Mouse (Mus musculus): Measurements from ENCODE around the gene Kcnt1.
"Not testable (repeated sequence)": the region's sequence is repeated elsewhere in the genome, so short reads cannot be mapped to it uniquely, and the experiment has no call there.

Gene Kcnt1

DNA sequence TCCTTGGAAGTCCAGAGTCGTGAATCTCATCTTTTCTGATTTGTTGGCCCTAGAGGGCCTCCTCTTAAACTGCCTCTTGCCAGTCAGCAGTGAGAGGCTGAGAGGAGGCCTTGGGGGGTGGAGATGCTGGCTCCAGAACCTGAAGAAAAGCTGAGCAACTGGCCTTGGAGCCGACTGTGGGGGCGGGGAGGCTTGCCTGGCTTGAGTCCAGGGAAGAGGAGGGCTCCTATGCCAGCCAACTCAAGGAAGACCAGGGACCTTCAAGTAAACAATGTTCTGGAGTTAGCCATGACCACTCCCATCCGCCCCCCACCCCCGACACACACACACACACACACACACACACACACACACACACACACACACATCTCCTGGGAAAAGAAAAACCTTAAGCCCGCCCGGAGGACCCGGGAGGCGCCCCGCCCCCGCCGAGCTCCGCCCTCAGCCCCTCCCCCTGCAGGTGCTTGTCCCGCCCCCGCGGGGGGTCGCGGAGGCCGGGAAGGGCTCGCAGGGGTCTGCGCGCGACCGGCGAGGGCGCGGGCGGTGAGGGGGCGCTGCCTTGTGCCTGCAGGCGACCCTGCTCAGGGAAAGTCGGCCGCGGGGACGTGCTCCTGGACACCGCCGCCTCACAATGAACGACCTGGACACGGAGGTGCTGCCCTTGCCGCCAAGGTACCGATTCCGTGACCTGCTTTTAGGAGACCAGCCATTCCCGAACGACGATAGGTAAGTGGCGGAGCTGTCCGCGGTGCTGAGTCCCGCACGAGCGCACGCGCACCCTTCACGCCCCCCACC, at the start of gene Kcnt1:
Gene Kcnt1 (plus strand): TSS at position 398 of the 795 bp plus-strand sequence.
- DNase-seq (ENCODE audit: low spot score): peak; percentile 16

- DNase-seq (ENCODE audit: low spot score): not testable (repeated sequence)
Measured at GRCm38 (mm10) chr2:25815748-25816147, 47.8 kb upstream of the Kcnt1 start, which contains the start of gene Glt6d1. Glt6d1 (minus strand) TSS chr2:25815848.

GRCm38 (mm10) chr2:25822806-25823205, 40.7 kb upstream of the Kcnt1 start, which contains the start of gene Lcn9:
Lcn9 (plus strand) TSS chr2:25823153.
- DNase-seq (ENCODE audit: low spot score): no peak

DNA sequence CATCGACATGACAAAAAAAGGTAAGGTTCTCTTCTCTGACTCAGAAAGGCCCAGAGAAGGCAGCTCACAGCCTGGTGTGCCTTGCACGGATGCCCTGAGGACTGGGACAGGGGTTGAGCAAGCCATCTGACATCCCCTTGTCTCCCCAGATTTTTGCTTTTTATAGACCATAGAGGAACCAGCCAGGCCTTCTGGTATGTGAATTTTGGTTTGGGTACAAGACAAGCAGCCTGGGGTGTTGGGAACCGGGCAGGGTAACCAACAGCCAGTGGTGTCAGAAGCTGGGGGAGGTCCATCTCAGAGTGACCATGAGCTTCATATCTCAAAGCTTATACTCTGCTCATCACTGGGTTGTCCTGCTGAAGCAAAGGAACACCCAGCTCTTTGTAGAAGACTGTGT, 38.8 kb upstream of the Kcnt1 start:
- no peak for DNase-seq (ENCODE audit: low spot score)

- DNase-seq (ENCODE audit: low spot score): no peak
Measured at GRCm38 (mm10) chr2:25828344-25828947, 35.1 kb upstream of the Kcnt1 start.

DNA sequence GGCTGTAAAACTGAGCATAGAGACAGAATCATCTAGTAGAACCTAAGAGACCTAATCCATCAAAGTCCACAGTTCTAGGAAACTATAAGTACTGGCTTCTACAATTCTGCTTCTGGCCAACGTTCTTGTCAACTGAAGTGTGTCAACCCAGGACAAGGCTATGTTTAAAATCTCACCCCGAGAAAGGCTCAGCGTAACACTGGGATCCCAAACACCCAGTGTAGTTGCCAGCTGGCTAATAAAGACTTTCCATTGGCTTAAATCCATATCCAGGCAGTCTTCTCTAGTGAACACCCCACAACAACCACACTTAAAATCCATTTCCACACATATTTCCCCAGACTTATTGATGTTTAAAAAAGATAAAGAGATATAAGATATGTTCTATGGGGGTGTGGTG, 32.7 kb upstream of the Kcnt1 start:
- DNase-seq (ENCODE audit: low spot score): peak; percentile 4

DNA sequence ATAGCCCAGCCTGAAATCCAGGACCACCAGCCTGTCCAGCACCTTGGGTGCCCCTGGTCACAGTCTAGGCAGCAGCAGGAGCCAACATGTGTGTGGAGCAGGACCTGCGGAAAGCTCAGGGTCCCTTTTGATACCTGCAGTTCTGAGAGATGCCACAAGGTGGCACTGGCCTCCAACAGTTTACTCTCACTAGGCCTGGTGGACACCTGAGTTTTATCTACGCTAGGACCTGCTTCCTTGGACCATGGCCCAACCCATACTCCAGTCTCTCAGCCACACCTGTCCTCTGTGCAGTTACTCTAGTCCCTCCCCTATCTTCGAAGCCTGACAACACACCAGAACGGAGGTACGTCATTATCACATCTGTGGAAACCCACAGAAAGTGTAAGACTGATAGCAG, 27.2 kb upstream of the Kcnt1 start:
- DNase-seq (ENCODE audit: low spot score): peak; percentile 63

GRCm38 (mm10) chr2:25842161-25842560, 21.4 kb upstream of the Kcnt1 start:
- DNase-seq (ENCODE audit: low spot score): no peak

GRCm38 (mm10) chr2:25842758-25843157, 20.8 kb upstream of the Kcnt1 start:
- no peak for DNase-seq (ENCODE audit: low spot score)

DNA sequence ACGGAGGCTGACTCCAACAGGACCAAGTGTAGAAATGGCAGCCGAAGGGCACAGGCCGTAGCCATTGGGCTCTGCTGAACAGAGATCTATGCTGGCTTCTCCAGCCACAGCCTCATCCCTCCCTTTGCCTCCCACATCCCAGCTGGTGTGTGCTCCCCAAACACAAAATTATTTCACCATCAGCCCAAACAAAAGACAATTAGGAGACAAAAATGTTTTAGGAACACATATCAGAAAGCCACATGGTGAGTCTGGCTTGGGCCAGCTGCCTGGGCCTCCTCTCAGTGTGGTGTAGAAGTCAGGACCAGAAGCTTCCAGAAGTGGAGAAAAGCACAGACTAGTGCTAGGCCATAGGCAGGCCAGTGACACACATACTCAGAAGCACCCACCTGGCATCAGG, 19.4 kb upstream of the Kcnt1 start:
- no peak for DNase-seq (ENCODE audit: low spot score)

- DNase-seq (ENCODE audit: low spot score): no peak
Measured at GRCm38 (mm10) chr2:25846516-25846915, 17.0 kb upstream of the Kcnt1 start.

GRCm38 (mm10) chr2:25847226-25847625, 16.3 kb upstream of the Kcnt1 start, which contains the start of gene Sohlh1:
Sohlh1 (minus strand) TSS chr2:25847248.
- no peak for DNase-seq (ENCODE audit: low spot score)

DNA sequence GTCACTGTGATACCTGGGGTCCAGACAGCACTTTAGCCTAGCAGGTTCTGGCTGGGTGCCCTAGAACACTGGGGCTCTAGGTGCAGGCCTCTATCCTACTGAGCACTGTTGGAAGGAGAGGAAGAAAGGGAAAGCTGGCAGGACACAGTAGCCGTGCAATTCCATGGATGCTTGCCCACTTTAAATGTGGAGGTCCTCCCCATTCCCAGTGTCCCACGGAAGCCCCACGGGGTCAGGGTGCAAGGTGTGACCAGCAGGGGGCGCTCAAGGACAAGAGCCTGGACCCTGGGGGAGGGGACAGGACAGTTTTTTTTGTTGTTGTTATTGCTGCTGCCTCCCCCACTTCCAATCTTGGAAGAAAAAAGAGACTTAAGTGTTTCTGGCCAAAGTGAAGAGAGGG, 13.2 kb upstream of the Kcnt1 start:
- DNase-seq (ENCODE audit: low spot score): peak; percentile 34

DNA sequence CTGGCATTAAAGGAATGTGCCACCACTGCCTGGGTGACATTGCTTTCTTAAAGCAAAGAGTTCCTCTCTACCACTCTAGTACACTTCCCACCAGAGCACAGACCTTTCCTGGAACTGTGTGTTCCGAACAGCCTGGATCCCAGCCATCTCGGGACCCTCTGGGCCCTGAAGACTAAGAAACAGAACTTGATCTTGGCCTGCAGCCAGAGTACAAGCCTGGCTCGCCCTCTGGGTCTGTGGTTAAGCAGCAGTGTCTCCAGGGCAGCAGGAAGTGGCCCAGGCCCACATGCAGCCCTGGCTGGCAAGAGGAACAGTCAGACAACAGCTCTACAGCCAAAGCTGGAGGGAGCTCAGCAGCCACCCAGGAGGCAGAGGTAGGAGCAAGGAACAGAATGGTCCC, 10.9 kb upstream of the Kcnt1 start:
- peak; percentile 64 for DNase-seq (ENCODE audit: low spot score)

DNA sequence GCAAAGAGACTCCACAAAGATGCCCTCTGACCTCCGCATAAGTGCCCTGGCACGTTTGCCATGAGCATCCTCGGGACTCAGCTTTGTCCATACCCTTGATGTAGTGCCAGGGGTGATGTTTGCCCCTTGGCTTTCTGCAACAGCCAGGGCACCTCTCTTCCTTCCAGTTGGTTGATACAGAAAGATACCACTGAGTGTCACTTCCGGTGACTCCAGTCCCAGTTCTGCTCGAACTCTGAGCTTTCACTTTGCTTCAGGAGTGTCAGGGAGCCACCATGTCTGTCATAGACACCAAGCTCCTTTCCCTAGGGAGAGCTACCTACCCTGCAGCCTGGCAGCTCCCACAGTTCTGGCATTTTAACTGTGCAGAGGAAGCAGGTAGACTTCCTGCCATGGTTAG, 9.5 kb upstream of the Kcnt1 start:
- no peak for DNase-seq (ENCODE audit: low spot score)

DNA sequence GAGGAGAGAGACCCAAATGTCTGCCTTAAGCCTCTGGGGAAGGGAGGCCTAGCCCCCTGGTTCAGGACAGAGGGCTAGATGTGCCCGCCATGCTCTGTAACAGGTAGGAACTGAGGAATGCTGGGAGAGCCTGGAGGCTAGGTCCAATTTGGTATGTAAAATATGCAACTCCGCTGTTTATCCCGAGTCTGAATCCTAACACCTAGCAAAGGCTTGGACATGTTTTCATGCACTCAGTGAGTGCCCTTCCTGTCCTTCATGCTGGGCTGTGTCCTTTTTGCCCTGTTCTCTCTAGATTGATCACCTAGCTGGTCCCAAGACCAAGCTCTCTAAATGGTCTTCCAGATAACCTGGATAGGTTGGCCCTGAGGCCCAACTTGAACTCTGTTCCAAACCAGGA, 3.6 kb upstream of the Kcnt1 start:
- DNase-seq (ENCODE audit: low spot score): no peak

GRCm38 (mm10) chr2:25862038-25862437, 1.5 kb upstream of the Kcnt1 start:
- DNase-seq (ENCODE audit: low spot score): no peak

DNA sequence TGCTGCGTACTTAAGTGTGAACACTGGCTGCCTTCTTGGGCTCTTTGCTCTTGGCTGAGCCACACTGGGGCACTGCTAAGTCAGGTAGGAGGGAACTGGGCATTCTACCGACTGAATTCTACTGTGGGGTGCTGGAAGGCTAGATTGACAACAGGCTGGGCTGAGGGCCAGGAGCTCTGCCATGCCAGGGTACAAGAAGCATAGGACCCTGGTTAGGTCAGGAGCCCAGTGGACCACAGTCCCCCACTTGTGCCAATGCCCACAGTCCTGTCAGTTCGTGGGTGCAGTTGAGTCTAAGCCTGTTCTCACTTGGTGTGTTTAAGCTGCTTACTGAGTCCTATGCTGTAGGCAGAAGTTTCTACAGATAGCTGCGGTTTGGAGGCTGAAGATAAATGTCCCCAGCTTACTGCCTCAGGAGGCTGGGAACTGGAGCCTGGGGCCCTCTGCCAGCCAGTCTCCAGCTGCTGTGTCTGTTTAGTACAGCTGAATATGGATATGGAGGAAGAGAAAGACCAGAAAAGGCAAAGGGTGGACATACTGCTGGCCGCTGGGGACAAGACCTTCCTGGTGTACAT, 751 bp upstream of the Kcnt1 start:
- no peak for DNase-seq (ENCODE audit: low spot score)

DNA sequence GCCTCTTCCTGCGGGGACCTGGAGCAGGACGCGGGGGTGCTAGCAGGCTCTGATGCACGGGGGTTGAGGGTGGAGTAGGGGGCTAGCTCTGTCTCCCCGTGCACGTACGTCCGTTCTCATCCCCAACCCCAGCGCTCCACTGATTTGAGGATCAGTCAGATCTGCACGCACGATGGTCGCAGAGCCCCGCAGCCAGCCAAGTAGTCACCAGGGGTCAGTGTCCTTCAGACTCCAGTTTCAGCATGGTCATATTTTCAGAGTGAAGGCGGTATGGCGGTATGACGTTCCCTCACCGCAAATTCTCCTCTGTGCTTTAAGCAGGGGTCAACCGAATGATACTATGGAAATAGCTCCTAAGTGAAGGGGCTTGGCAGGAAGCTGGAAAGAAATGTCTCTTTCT, 696 bp downstream of the Kcnt1 start:
- no peak for DNase-seq (ENCODE audit: low spot score)

GRCm38 (mm10) chr2:25865412-25865811, 1.9 kb downstream of the Kcnt1 start:
- DNase-seq (ENCODE audit: low spot score): peak; percentile 4

GRCm38 (mm10) chr2:25866656-25867055, 3.1 kb downstream of the Kcnt1 start:
- DNase-seq (ENCODE audit: low spot score): no peak

- DNase-seq (ENCODE audit: low spot score): no peak
Measured at GRCm38 (mm10) chr2:25877250-25877735, 13.8 kb downstream of the Kcnt1 start.

DNA sequence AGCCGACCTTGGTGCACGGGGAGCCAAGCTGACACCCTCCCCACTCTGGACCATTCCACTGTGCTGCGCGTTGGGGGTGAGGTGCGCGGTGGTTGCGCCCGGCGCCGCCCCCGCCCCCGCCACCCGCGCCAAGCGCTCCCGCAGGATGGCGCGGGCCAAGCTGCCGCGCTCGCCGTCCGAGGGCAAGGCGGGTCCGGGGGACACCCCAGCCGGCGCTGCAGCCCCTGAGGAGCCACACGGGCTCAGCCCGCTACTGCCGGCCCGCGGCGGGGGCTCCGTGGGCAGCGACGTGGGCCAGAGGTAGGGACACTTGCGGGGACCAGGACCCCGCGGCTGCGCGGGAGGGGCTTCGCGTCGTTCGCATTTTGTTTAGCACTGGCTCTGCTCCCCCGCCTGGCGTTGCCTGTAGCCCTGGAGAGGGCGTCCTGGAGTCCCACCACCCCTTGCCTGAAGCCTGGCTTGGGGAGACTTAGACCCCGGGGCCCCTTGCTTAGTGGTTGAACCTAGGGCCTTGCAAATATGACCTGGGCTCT, 14.3 kb downstream of the Kcnt1 start:
- no peak for DNase-seq (ENCODE audit: low spot score)
